Mouse (Mus musculus) stomach, embryonic 14.5 days (tissue): Measurements from ENCODE around the gene Pinlyp. TPM values are rescaled to one million over a fixed set of nuclear protein-coding genes. Genes with fewer than 3 reads are reported as not detected.

ENCODE experiments used
- ATAC-seq: fragments of 200-750 bp; cut with Nextera tagmentation; 2 replicates; pipeline ENCODE4 v1.8.0; 2017; ENCODE audit warnings: low read depth, moderate TSS enrichment; ENCODE audit not compliant: insufficient number of reproducible peaks, insufficient read depth, low FRiP score
- H3K27ac ChIP-seq: fragments of 300-500 bp; sonication (generic); 2 replicates; pipeline ENCODE4 v1.5.1; 2014; ENCODE audit warnings: mild to moderate bottlenecking, low read length, moderate library complexity, mixed read lengths
- H3K27me3 ChIP-seq: fragments of 300-500 bp; sonication (generic); 2 replicates; pipeline ENCODE4 v1.6.1; 2014; ENCODE audit warnings: low read length, control low read depth, mixed read lengths; ENCODE audit not compliant: control insufficient read depth, insufficient read depth
- H3K36me3 ChIP-seq: fragments of 300-500 bp; sonication (generic); 2 replicates; pipeline ENCODE4 v1.6.1; 2014; ENCODE audit warnings: mild to moderate bottlenecking, control low read depth, low read length, moderate library complexity, mixed read lengths; ENCODE audit not compliant: control insufficient read depth, insufficient read depth
- H3K4me1 ChIP-seq: fragments of 300-500 bp; sonication (generic); 2 replicates; pipeline ENCODE4 v1.6.1; 2014; ENCODE audit warnings: low read length, control low read depth, mixed read lengths; ENCODE audit not compliant: control insufficient read depth, insufficient read depth
- H3K4me2 ChIP-seq: fragments of 300-500 bp; sonication (generic); replicated peaks from 2 replicates; pipeline ENCODE4 v1.6.1; 2014; ENCODE audit warnings: low read depth, low read length, control low read depth
- H3K4me3 ChIP-seq: fragments of 300-500 bp; sonication (generic); 2 replicates; pipeline ENCODE4 v1.5.1; 2014; ENCODE audit warnings: low read depth, low read length, control low read depth
- H3K9ac ChIP-seq: fragments of 300-500 bp; sonication (generic); replicated peaks from 2 replicates; pipeline ENCODE4 v1.6.1; 2014; ENCODE audit warnings: low read depth, mild to moderate bottlenecking, control low read depth, low read length, moderate library complexity, mixed read lengths
- H3K9me3 ChIP-seq: fragments of 300-500 bp; sonication (generic); 2 replicates; pipeline ENCODE4 v1.6.1; 2016; ENCODE audit warnings: low read depth, low read length, control low read depth; ENCODE audit not compliant: control insufficient read depth
- WGBS: fragments of 180-500 bp; shearing (Covaris S2); extraction: QIAGEN DNeasy Blood & Tissue Kit; methylation state at CpG from one replicate; pipeline ENCODE4 v1.1.7; 2014; 5-methylcytosine and 5-hydroxymethylcytosine counted together
- polyA plus RNA-seq: library from polyadenylated mRNA; unstranded; fragments of >200 nt; fragmentation: Nextera tagmentation; extraction: Ambion mirVana; gene quantifications from 2 replicates; pipeline ENCODE4 v1.2.1, GENCODE M21; 2014

Pinlyp gene
- polyA plus RNA-seq, 1 experiment from 2014 or later, result 1.3 TPM

- Histone ChIP-seq H3K27ac (no peak overlapping the region), H3K4me2 (no peak overlapping the region), H3K36me3 (peaks cover 51% of the 10 kb centered on the region), H3K4me1 (no peaks in the 10 kb centered on the region), H3K27me3 (no peaks in the 10 kb centered on the region), H3K9ac (no peak overlapping the region), H3K4me3 (no peak overlapping the region), H3K9me3 (no peaks in the 10 kb centered on the region)
- WGBS, result 88% methylated on average over 4 of the region's 4 CpGs
- no peak for ATAC-seq
Observed at GRCm38 (mm10) chr7:24568512-24568911, 22.6 kb upstream of the Pinlyp start.

- Histone ChIP-seq H3K27ac (no peak overlapping the region), H3K4me1 (no peaks in the 10 kb centered on the region), H3K4me2 (no peak overlapping the region), H3K27me3 (no peaks in the 10 kb centered on the region), H3K36me3 (peaks cover 49% of the 10 kb centered on the region), H3K9ac (no peak overlapping the region), H3K9me3 (no peaks in the 10 kb centered on the region), H3K4me3 (no peak overlapping the region)
- 89% methylated on average over 9 of the region's 9 CpGs for WGBS
- no peak for ATAC-seq
Observed at GRCm38 (mm10) chr7:24566206-24566605, 20.3 kb upstream of the Pinlyp start.

- 96% methylated on average over 11 of the region's 11 CpGs for WGBS
- no peaks in the 10 kb centered on the region for H3K4me1 ChIP-seq
- no peak overlapping the region for H3K9ac ChIP-seq
- ATAC-seq, result no peak
- H3K27ac ChIP-seq, result no peak overlapping the region
- no peaks in the 10 kb centered on the region for H3K9me3 ChIP-seq
- H3K27me3 ChIP-seq, result no peaks in the 10 kb centered on the region
- no peak overlapping the region for H3K4me2 ChIP-seq
- H3K36me3 ChIP-seq, result peaks cover 52% of the 10 kb centered on the region
- no peak overlapping the region for H3K4me3 ChIP-seq
Observed at GRCm38 (mm10) chr7:24565627-24566026, 19.7 kb upstream of the Pinlyp start.

GRCm38 (mm10) chr7:24564607-24565265 lies 18.8 kb upstream of the Pinlyp start:
- Histone ChIP-seq H3K4me2 (no peak overlapping the region), H3K9me3 (no peaks in the 10 kb centered on the region), H3K9ac (no peak overlapping the region), H3K4me3 (no peak overlapping the region), H3K27me3 (no peaks in the 10 kb centered on the region), H3K27ac (no peak overlapping the region), H3K4me1 (no peaks in the 10 kb centered on the region), H3K36me3 (peaks cover 53% of the 10 kb centered on the region)
- WGBS, result 69% methylated on average over 6 of the region's 6 CpGs
- no peak for ATAC-seq

GRCm38 (mm10) chr7:24563837-24564206 lies 17.9 kb upstream of the Pinlyp start:
- Histone ChIP-seq H3K27ac (no peak overlapping the region), H3K9me3 (no peaks in the 10 kb centered on the region), H3K36me3 (peaks cover 54% of the 10 kb centered on the region), H3K27me3 (no peaks in the 10 kb centered on the region), H3K4me3 (no peak overlapping the region), H3K4me1 (no peaks in the 10 kb centered on the region), H3K4me2 (no peak overlapping the region), H3K9ac (no peak overlapping the region)
- 95% methylated on average over 4 of the region's 4 CpGs for WGBS
- no peak for ATAC-seq

GRCm38 (mm10) chr7:24563191-24563836 lies 17.4 kb upstream of the Pinlyp start:
- H3K4me1 ChIP-seq, result no peaks in the 10 kb centered on the region
- H3K36me3 ChIP-seq, result peaks cover 52% of the 10 kb centered on the region
- H3K9me3 ChIP-seq, result no peaks in the 10 kb centered on the region
- WGBS, result 93% methylated on average over 8 of the region's 8 CpGs
- no peak overlapping the region for H3K27ac ChIP-seq
- no peak overlapping the region for H3K4me3 ChIP-seq
- ATAC-seq, result no peak
- no peaks in the 10 kb centered on the region for H3K27me3 ChIP-seq
- H3K9ac ChIP-seq, result no peak overlapping the region
- H3K4me2 ChIP-seq, result no peak overlapping the region

- no peaks in the 10 kb centered on the region for H3K4me1 ChIP-seq
- H3K27me3 ChIP-seq, result no peaks in the 10 kb centered on the region
- H3K4me3 ChIP-seq, result no peak overlapping the region
- H3K27ac ChIP-seq, result no peak overlapping the region
- no peak overlapping the region for H3K9ac ChIP-seq
- H3K4me2 ChIP-seq, result no peak overlapping the region
- H3K36me3 ChIP-seq, result peaks cover 38% of the 10 kb centered on the region
- WGBS, result 86% methylated on average over 4 of the region's 4 CpGs
- no peak for ATAC-seq
- H3K9me3 ChIP-seq, result no peaks in the 10 kb centered on the region
Observed at GRCm38 (mm10) chr7:24561450-24561849, 15.5 kb upstream of the Pinlyp start.

GRCm38 (mm10) chr7:24555786-24556185 lies 9.9 kb upstream of the Pinlyp start:
- 93% methylated on average over 10 of the region's 10 CpGs for WGBS
- H3K9ac ChIP-seq, result no peak overlapping the region
- no peaks in the 10 kb centered on the region for H3K27me3 ChIP-seq
- peaks cover 37% of the 10 kb centered on the region for H3K36me3 ChIP-seq
- ATAC-seq, result no peak
- H3K9me3 ChIP-seq, result no peaks in the 10 kb centered on the region
- H3K27ac ChIP-seq, result no peak overlapping the region
- H3K4me1 ChIP-seq, result no peaks in the 10 kb centered on the region
- H3K4me2 ChIP-seq, result no peak overlapping the region
- H3K4me3 ChIP-seq, result no peak overlapping the region
